Mouse (Mus musculus) urinary bladder, postnatal 10 days (tissue): ENCODE data around the gene Lhfpl3.

Experiments used
- DNase-seq: peaks from one replicate; pipeline ENCODE4 v3.0.0; 2022; ENCODE audit warnings: low spot score

Gene Lhfpl3

DNA sequence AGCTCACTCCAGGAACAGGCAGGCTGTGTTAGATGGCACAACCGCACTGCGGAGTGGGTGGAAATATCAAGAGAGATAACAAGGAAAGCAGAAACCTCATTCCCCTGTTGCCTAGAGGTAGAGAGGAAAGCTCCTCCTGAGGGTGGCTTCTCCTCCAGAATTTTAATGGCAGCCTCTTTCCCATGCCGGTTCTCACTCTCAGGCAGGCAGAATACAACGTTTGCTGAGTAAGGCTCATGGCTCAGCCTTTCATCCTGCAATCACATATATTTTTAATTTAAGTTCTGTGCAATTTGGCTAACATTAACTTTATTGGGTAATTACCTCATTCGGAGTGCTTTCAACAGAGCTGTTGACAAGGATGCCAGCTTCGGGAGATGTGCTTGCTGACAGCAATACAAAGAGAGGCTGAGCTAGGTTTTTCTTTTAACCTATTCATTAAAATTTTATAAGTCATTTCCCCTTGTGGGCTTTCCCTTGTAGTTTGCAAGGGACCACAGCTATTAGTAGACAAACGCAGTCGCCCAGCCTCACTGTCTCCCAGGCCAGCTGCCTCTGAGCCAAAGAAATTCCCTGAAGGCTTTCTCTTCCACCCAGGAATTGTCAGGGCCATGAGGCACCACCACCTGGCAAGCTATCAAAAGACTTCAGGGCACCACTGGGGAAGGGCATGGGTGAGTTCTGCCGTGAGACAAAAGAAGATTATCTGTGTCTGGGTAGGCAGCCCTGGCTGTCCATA, 394.5 kb downstream of the Lhfpl3 start:
- DNase-seq: no peak

DNA sequence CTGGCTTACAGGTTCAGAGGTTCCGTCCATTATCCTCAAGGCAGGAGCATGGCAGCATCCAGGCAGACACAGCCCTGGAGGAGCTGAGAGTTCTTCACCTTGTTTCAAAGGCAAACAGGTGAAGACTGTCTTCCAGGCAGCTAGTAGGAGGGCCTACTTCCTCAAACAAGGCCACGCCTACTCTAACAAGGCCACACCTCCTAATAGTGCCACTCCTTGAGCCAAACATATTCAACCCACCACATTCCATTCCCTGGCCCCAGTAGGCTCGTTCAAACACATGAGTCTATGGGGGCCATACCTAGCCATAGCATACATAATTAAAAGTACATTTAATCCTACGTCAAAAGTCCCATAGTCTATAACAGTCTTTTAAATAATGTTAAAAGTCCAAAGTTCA, 407.4 kb downstream of the Lhfpl3 start:
- no peak for DNase-seq

DNA sequence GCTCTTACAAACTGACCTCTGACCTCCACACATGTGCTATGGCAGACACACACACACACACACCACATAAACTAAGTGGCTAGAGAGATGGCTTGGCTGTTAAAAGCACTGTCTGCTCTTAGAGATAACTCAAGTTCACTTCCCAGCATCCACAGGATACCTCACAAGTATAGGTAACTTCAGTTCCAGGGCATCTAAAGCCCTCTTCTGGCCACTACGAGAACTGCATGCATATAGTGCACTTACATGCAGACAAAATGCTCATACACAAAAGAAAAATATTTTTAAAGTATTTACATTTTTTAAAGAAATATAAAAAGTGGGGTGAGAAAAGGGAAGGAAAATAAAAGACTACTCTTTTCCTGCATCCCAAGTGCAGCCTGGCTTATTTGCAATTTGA, 408.6 kb downstream of the Lhfpl3 start:
- DNase-seq: no peak

DNA sequence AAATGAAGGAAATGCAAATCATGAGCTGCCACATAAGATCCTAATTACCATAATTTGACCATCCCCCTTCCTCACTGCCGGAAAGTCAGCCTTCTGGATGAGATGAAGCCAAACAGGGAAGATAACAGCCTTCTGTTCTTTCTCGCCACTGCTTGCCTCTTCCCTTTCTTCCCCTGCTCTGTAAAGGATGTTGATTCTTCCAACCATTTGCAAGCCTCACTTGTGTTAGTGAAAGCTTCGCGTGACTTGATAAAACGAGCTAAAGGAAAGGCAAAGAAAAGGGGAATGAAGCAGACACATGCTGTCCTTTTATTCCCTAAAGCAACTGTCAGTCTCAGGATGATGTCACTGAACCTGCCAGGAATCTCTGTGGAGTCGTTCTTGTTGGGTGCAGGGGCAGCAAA, 420.1 kb downstream of the Lhfpl3 start:
- DNase-seq: no peak

DNA sequence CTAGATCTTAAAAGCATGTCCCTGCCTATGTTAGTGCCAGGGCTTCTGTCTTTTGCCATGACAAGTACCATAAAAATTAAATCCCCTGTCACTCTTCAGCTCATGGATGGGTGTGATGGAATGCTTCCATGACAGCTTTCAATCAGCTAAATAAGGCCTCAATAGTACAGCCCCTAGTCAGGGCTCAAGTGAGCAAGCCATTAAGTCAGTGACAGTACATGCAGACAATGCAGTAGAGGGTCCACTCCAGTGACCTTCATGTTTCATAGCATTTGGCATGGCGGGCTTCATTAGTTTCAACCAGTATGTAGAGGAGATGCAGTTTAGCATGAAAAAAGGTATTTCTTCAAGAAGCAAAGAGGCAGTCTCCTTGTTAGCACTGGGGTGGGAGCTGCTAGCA, 420.8 kb downstream of the Lhfpl3 start:
- DNase-seq: no peak

DNA sequence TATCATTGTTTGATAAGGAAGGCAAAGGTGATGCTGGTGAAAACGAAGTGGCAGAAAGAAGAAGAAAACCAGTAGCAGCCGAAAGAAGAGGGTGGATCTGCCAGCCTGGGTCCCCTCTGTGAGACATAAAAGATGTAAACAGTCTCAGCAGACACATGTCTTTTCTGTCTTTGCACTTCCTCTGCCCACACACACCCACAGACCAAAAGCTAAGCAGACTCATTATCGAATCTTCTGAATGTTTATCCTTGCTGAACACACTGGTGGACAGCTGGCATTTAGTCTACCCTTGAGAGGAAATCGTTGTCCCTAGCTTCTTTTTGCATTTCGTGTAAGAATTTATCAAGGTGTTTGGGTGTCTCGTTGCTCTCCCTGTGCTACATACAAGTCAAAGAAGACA, 443.8 kb downstream of the Lhfpl3 start:
- no peak for DNase-seq

DNA sequence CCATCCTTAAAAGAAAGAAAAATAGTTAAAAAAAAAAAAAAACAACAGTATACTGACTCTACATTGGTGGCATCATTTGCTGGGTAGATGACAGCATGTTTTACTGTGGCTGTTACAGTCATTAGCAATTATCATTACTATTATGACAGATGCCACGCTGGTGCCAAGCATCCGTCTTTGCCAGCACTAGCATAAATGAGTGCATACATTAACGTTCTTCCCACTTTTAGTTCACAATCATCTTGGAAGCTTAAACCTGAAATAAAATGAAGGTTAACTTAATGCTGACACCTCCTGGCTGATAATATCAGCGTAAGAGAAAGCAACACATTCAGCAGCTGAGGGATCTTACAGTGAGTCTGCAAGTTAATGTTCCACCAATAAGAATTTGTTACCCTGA, 451.0 kb downstream of the Lhfpl3 start:
- no peak for DNase-seq

DNA sequence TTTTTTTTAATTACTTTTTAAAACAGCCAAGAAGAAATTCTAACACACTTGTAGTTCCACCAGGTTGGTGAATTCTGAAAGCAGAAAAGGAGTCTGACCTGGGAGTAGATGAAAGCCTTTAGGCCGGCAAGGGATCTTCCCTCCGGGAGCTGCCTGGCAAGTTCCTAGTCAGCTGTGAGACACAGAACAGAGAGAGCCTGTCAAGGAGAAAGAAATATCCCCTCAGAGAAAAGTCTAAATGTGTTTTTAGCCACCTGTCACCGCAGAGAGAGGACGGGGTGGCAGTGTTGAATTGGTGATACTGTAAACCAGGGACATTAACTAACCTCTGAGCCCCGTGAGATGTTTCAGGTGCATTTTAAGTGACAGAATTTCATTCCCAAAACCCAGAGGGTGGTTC, 467.2 kb downstream of the Lhfpl3 start:
- no peak for DNase-seq

DNA sequence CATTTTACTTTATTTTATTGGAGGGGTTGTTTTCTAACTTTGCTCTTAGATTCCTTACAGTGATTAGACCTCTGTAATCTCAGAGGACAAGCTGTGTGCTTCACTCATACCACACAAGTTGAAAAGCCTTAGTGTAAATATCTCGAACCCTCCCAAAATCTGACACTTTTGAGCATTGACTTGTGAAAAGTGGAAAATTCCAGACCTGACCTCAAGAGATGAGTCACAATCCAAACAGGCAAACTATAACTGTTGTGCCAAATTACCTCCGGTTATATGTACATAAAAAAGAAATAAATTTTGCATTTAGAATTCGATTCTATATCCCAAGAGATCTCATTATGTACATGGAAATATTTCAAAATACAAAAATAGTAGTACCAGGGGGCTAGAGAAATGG, 468.8 kb downstream of the Lhfpl3 start:
- no peak for DNase-seq

DNA sequence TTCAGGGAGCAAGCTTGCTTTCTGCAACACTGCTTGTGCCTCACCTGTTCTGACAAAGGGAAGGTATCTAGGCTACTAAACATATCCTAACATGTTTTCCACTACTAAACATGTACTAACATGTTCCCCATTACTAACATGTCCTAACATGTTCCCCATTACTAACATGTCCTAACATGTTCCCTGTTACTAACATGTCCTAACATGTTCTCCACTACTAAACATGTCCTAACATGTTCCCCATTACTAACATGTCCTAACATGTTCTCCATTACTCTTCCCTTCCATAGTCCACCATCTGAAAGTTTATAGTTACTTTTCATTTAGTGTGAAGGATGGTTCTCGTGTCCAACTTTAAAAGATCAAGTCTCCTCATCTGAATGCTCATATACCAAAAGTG, 473.8 kb downstream of the Lhfpl3 start:
- no peak for DNase-seq

DNA sequence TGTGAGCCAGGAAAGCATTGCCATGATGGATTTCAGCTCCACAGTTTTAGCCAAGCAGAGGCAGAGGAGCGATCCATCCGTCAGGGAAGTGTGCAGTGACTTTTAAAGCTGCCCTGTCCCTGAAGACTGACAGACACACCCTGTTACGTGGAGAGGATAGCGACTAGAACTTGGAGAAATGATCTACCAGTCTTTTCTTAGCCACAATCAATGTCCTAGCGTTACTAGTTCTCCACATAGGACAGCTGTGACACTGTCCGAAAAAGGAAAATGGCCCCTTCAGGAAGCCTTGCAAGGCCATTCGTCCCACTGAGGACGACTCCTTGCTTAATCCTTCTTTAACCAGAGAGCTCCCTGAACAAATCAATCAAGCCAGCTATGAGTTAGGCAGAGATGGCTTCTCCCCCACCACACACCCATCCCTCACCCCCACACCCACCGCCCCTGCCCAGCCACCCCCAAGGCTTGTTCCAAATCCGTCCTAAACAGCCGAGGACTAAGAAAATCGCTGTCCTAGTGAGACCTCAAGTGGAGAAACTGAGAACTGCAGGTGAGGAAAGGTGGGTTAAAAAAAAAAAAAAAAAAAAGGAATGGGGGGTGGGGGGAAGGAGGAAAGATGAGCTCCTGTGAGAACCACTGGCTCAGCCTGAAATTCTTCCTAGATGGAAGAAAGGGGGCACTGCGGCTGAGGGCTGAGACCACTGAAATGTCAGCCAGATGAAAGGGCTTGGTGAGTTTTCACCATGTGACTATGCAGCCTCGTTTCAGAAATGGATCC, 479.1 kb downstream of the Lhfpl3 start:
- no peak for DNase-seq

DNA sequence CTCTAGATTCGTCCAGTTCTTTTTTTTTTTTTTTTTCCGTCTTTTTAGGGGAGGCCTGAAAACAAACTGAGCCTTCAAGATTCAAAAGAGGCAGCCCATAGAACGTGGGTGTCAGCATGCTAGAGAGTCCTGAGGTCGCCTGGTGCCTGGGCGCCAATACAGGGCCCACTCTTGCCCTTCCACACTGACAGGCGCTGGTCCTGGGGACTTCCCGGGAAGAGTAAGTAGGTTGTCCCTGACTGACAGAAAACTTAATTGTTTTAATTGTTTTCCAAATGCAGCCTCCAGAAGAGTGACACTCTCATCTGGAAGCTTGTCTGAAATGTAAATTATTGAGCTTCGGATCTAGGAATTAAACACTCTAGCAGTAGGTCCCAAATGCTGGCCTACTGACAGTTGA, 479.8 kb downstream of the Lhfpl3 start:
- DNase-seq: no peak

DNA sequence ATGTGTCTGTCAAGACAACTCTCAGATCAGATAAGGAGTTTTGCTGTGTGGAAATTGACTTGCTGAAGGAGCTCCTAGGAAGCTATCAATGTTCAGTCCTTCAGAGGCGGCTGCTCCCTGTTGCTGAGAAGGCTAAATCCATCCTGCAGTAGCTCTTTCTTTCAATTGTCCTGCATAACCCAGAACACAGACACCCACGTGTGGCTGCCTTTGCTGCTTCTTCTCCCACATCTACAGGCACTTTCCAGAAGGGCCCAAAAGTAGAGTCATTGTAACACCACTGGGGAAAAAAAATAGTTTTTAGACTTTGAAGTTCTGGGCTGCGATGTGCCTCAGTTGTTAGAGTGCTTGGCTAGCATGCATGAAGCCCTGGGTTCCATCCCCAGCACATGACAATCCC, 480.9 kb downstream of the Lhfpl3 start:
- DNase-seq: no peak

DNA sequence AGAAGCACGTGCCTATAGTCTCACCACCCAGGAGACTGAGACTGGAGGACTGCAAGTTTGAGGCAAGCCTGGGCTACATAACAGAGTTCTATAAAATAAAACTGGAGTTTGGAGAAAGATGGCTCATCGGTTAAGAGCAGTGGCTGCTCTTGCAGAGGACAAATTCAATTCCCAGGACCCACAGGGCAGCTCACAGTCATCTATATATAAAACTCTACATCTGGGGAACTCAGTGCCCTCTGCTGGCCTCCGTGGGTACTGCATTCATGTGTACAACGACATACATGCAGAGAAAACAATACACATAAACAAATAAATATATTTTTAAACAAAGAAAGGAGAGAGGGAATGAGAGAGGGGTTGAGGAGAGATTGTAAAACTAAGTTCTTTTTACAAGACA, 501.1 kb downstream of the Lhfpl3 start:
- DNase-seq: no peak

DNA sequence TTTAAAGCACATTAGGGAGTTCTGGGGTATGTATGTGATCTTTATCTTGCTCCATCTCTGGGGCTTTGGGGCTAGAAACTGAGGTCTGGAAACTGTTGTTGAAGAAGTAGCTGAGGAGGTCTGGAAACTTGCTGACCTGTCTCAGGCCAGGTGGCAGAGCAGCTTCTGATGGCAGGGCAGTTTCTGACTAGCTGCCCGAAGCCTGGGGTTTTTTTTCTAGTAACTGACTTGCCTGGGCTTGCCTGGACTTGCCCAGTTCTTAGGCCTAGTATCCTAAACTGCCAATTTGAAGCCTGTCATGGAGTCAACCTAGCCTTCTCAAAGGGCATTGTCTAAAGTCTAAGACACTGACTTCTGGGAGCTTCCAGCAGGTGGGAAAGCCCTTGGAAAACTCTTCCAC, 501.9 kb downstream of the Lhfpl3 start:
- DNase-seq: no peak

DNA sequence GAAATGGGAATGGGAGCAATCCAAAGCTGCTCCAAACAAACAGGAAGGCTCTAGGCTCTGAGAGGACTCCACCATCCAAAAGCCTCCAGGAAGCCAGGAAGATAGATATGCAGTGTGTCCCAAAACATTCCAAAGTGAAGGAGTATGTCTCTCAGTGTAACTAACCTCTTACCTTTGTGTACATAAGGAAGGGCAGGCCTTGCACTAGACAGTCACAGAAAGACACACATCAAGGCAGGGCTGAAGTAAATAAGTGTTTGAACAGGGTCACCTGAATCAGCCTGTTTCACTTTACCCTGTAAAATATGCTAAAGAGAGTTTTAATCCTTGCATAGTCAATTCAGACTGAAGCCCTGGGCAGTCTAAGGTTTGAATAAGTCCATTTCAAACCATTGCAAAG, 502.4 kb downstream of the Lhfpl3 start:
- no peak for DNase-seq

DNA sequence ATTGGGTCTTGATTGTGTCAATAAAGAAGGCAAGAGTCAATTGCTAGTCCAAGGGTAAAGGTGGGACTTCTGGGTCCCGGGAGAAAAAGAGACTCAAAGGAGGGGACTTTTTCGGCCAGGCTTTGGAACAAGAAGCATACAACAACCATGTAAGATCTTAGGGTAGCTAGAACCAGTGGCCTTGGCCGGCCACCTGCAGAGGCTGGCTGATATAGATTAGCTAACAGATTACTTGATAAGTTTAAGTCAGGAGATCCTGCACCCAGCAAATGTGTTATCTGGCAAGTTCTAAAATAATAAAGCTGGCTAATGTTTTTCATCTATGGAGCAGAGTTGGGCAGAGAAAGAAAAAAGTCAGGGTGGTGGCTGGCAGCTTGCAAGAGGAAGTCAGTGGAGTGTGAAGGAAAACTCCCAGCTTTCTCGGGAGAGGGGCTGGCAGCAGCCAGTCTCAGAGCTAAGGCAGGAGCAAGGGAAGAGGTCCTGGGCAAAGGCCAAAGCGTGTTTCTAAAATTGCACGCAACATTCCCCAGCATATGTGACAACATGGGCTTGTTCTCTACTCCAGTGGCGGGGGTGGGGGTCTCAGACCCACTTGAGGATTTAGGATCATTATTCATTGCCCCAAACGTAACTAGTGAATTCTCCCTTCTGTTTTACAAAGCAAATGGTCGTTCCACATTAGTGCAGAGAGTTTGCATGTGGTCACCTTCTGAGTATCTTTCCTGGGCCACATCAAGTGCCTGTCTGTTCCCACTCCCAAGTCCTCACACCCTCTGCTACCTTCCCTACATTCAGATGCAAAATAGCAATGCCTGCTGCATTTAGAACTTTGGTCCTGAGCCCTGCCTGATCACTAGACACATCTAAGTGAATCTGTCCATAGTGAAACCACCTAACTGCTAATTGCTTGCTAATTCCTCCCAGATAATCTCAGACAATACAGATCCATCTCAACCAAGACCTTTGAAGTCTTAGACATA, 504.3 kb downstream of the Lhfpl3 start:
- DNase-seq: no peak

DNA sequence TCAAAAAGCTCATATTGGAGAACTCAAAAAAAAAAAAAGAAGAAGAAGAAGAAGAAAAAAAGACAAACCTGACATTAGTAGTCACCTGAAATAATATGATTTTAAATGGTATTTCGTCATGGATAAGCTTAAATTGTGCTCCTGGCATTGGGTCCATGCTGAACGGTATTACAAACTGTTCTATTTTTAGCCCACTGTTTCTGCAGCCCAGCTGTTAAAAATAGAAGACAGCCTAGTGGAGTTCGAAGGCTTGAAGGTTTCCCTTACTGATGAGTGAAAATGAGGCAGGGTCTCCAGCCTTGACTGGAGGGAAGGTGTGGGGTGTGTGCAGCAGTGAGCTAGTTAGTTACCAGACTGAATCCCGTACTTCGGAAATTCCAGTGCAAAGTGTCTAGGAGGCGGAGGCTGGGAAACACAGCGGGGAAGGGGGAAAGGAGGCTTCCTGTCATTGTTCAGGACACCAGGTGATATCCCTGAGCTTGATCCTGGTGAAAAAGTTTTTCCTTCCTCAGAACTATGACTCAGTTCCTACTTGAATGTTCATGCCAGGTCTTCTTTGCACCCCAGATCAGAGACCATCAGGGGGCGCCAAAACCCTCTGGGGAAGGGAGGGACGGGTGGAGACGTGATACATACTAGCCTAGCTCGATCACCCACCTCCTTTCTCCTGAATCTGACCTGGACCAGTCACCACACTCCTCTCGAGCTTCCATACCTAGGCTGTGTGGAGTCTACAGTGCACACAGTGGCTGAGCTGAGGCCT, 505.8 kb downstream of the Lhfpl3 start:
- peak; percentile 16 for DNase-seq

DNA sequence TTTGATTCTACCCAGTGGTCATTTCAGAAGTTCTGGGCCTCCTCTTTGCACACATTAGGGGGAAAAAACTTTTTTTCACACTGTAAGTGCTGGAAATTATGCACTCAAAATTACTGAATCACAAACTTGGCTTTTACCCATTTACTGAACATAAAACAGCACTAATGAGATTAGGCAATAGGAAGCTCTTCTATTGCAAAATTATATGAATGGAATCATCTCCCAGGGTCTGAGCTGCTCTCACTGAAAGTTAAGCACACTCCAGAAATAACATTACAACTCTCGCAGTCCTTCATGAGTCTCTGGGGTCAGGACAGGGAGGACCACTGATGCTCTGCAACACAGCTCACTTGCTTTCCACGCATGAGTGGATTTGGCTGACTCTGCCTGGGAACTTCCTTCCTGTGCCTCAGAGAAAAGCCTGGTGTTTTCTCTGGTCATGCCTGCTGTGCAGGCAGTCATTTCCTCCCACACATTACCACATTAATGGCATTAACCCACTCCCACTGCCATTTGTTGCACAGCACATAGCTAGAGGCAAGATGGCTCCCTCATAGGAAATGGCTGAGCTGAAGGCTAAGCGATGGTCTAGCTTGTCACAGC, 510.1 kb downstream of the Lhfpl3 start:
- DNase-seq: no peak

DNA sequence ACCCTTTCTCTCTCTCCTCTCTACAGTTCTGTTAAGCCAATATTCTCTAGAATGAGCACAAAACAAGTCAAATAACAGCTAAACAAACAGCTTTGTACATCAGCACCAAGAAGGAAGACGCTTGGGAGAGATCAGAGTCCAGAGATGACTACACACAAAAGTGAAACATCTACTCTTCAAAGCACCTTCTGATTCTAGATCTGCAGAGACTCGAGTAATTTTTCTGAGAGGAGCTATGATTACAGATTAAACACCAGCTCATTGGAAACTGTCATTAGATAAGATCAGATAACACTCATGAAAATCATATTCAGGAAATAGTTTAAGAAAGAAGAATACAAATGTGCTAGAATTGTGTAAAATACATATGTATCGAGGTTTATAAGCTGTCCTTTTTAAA, 527.5 kb downstream of the Lhfpl3 start:
- no peak for DNase-seq

DNA sequence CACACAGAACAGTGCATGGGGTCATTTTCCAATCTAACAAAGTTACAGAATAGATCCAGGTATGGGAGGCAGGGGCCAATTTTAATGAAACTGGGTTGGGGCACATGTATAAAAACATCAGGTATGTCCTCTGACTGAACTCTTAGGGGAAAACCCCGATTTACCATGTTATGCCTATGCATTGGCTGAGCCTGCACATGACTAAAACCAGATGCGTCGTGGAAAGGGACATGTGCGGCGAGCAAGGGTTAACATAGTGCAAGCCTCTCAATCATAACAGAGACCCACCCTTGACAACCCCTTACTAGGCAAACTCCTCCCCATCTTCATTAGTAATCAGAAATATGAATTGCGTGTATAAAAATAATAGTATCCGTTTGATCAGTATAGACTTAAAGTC, 533.5 kb downstream of the Lhfpl3 start:
- DNase-seq: no peak
